Mouse (Mus musculus): ENCODE data around the gene Pmp22. TPM values are rescaled to one million over a fixed set of nuclear protein-coding genes. Genes with fewer than 3 reads are reported as not detected.

Pmp22 gene
- total RNA-seq, 1 experiment from 2014 or later: 113 TPM

DNA sequence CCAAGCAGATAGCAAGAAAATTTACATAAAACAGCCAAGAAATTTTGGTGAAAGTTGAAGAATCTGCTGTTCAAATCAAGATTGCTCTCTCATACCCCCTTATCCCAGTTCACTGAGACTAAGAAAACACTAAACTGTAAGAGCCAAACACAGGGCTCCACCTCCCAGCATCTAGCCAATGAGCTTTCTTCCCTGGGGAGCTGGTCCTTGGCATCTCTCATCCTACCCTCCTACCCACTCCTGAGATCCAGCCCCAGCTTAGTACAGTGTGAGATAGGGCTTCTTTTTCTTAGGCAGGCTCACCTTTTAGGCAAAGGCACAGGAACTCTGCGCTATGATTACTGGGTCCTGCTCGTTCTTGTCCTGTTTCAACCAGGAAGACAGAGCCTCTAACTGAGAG lies 34.0 kb downstream of the Pmp22 start:
- DNase-seq: peak; percentile 65

DNA sequence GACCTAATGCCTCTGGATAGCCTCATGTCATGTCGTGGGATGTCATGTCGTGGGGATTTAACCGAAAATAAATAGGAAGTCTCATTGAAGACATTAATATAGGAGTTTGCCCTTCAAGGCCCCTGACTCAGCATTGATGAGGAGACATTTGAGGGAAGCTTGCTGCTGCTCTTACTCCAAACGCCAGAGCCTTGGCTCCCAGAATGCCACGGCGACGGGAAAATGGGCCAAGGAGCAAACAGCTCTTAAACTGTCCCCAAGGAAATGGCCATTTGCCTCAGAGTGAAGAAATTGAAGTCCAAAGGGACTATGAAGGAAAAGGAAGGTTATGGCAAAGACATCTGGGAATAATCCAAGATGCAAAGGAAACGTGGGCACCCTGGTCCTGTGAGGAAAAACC lies 34.8 kb downstream of the Pmp22 start:
- DNase-seq: peak; percentile 62

DNA sequence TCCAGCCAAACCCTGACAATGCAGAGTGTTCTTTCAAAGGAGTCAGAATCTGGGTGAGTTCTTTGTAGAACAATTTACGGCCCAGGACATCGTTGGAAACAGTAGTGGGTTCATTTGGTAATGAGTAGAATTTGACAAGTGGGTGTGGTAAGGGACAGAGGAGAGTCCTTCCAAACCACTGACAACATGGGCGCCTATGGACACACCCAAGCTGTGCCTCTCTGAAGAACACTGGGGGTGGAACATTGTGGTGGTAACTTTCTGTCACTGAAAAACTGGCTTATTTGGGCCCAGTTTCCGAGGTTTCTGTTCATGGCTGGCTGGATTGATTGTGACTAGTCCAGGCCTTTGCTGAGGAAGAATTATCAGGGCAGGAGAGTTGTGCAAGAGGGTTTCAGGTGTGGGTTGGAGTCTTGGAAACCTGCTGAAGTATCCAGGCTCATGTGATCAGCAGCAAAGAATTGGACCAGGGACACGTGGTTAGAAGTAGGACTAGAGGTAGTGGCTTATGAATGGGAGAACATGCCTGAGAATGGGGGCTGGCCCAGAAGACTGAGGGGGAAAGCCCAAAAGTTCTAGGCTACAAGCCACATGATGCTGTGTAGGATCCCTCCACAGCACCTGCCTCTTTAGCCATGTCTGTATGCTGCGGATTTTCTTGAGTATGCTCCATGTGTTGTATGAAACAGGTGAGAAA lies 35.4 kb downstream of the Pmp22 start:
- DNase-seq: no peak

DNA sequence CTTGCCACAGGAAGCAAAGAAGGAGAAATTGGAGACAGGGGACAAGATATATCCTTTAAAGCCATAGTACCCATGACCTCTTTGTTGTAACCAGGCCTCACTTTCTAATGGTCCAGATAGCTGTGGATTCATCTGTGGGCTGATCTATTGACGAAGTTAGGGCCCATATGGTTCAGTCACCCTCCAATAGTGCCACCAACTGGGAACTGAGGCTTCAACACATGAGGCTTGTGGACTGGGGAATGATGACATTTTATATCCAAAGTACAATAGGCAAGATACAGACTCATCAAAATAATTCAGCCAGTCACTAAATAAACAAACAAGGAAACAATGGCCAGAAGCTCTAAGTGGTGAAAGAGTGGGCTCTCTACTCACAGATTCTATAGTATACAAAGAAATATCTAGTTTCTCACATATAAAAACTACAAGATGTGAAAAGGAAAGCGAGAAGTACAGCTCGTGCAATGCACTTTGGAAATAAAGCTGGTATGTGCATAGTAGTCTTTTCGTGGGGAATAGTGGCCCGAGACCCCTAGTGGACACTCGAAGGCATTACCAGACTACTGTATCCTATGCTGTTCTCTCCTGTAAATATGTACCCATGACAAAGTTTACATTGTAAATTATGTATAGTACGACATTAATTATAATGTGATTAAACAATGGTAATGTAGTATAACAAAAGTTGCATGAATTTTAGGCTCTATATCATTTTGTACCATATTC lies 36.1 kb downstream of the Pmp22 start:
- DNase-seq: no peak

DNA sequence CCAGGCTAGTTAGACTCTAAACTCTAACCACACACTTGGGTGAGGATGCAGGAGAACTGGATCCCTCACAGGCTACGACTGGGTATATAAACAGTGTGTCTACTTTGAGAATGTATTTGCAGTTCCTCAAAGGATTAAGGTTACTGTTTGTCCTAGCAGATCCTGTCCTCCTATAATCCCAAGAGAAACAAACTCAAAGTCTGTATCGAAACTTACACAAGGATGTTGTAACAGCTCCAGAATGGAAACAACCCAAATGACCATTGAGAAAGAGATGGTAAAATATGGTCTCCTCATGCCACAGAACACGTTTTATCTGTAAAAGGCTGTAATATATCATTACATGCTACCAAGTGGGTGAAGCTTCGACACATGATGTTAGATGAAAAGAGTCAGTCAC lies 39.0 kb downstream of the Pmp22 start:
- DNase-seq: no peak

DNA sequence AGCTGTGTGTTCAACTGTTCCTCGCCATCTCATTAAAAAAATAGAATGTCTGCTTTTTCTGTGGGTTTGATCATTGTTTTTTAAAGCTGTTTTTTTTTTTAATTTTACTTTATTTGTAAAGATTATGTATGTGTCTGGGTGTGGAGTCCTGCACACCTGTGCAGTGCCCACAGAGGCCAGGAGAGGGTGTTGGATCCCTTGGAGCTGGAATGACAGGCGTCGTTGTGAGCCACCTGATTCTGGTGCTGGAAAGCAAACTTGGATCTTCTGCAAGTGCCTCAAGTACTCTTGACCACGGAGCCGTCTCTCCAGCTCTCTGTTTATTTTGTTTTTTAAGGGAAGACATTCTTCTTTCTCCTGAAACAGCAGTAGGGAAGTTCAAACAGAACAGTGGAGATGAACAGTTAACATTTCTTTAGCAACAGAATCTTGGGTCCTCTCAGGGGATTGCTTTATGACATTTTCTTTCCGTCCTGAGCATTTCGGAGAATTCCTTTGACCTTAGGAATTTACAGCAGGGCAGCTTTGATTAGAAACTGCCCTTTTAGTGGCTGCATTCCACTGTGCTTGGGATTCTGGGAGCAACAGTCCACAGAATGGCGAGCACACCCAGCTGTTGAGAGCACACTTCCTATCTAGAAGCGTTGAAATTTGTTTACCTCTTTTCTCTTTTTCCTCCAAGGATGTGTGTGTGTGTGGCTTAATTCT lies 39.9 kb downstream of the Pmp22 start:
- no peak for DNase-seq

DNA sequence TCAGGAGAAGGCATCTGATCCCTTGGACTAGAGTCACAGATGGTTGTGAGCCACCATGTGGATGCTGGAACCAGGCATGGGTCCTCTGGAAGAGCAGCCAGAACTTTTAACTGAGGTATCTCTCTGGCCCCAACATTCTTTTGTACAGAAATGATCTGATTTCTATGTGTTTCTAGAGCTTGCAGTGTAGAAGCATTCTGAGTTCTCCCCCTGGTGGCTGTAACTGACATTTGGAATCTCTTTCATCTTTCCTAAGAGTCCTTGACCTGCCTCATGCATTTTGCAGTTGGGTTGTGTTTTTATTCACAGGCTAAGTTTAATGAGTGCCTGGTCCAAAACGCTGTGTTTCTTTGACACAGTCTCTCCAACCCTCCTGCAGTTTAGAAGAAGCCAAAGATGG lies 43.2 kb downstream of the Pmp22 start:
- peak; percentile 57 for DNase-seq

DNA sequence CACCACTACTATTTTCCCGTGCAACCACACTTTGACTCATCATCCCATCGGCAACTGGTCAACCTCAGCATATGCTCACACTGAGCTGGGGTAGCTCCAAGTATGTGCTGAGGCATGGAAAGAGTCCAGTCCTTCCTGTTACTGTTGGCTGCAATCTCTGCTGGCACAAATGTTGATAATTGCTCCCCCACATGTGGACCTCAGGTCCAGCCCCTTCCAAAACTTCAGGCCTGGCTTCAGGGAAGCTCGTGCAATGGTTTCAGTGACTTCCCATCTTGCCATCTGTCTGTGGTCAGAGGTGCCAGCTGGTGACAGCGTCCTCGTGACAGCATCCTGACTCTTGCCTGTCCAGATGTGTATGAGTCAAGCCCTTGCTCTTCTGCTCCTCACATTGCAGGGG lies 44.8 kb downstream of the Pmp22 start:
- DNase-seq: peak; percentile 52

DNA sequence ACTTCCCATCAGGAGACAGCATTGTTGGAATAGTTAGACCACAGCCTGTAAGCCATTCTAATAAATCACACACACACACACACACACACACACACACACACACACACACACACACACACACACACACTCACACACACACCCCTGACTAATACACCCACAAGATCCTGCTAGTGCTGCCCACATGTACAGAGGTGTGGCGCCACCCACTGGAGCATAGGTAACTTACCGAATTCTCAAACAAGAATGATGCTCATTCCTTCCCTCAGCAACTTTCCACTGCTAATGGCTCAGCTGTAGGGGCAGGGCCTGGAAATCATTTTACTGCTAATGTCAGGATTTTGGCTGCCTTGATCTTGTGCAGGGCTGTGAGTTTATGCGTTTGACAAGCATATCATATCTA lies 46.5 kb downstream of the Pmp22 start:
- peak; percentile 58 for DNase-seq

DNA sequence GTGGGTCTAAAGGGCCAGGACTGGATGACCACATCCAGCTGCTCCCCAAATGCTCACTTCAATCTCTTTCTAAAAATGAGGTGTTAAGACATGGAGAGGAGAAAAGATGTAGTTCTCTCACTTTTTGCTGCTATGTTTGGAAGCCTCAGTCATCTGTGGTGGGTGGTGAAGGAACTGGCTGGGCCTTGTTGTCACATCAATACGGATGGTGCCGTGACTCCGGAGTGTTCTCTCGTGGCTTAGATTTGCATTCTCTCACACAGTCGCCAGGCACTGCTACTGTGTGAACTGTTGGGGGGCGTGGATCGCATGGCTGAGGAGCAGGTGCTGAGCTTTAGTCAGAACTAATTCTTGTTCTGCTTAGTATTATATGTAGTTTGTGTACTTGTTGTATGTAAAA lies 47.6 kb downstream of the Pmp22 start:
- no peak for DNase-seq

DNA sequence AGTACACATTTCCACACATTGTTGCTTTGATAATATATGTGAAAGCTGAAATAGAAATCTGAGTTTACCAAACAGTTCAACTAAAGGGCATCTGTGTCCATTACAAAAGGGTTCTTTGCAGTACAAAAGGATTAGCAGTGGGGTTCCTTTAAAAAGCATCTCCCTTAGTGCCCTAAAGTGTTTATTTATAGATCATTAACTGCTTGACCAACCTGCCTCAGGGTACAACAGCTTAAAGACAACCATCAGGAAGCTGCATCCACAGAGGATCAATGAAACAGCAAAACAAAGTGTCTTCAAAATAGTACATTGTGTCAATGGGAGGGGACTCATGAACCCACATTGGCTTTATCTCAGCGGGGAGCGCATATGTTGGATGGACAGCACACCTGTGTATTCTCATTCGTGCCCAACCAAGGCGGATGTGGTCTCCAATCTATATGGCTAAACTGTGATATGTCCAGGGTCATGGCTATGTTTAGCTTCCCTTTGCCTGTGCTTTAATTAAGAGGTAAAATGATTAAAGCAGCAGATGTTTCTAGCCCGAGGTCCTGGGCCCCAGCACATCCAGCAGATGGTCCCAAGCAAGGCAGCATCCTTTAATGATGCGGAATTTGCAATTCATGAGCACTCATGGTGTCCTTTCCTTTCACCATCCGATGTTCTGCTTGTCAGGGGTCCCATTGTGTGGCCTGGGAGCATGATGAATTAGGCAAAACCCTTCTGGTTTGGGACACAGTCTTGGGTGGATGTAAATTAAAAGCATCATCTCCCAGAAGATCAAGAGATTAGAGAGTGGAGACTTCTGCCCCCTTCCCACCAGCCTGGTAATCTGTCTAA lies 51.7 kb downstream of the Pmp22 start:
- no peak for DNase-seq

DNA sequence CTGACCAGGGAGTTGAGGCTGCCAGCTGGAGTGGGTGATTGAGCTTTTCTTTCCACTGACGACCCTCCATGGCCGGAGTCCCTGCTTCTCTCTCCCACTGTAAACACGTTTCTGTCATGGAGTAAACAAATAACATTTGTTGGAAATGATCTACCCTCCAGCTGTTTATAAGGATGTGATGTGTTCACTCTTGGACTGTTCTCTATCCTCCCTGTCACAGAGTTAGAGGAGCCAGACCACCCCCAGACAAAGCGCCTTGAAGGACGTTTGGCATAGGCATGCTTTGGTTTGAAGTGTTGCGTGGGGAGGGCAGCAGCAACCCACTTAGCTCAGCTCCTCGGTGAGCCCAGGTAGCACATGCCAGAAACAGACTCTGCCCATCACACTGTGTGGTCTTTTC lies 60.0 kb downstream of the Pmp22 start:
- no peak for DNase-seq

DNA sequence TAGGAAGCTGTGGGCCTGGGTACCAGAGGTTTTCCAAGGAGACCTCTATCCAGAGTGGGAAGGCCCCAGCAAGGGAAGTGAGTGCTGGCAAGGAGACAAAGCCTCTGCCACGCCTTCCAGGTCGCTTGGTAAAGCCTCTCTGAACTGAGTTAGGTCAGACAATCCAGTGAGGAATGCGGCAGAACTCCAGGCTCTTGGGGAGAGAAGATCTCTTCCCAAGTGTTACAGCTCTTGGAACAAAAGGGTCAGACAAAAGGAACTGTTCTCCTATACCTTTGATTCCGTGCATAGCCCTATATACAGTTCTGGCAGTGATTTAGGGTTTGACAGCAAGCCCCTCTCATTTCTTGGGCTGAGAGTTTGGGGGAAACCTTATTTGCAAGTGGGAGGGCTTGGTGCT lies 69.3 kb downstream of the Pmp22 start:
- no peak for DNase-seq

DNA sequence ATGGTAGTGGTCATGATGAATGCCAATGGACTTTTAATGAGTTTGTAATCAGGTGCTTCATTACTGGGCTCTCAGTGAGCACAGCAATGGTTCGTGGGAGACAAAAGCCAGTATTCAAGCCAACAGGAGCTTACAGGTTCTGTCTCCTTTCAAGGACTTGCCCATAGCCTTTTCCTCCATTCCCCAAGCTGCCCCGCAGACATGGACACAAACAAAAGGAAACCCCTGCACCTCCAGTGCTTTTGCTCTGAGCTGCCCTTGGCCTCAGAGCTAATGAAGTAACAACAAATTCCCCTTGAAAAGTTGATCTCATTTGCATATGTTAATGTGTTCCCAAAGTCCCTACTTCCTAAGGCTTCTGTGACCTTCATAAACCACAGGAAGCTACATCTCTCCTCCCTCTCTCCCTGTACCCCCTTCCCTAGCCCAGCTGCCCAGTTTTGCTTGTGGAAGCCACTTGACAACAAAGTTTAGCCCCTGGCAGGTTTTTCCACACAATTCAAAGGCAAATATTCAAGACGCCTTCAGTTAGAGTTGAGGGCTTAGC lies 73.3 kb downstream of the Pmp22 start:
- no peak for DNase-seq

Other genes starting within 250 kb of the Pmp22 start
- 33.6 and 34.4 TPM in 2 replicates for gene Tvp23b, start 249.5 kb upstream of the Pmp22 start, total RNA-seq (2021)
- not detected in 2 replicates for gene Cdrt4, start 177.8 kb upstream of the Pmp22 start, total RNA-seq (2021)
- not detected in 2 replicates for gene Tekt3, start 67.3 kb upstream of the Pmp22 start, total RNA-seq (2021)

All from adrenal gland, postnatal 14 days (tissue).